Mouse (Mus musculus): Measurements from ENCODE around the gene Mmaa.

Gene Mmaa

DNA sequence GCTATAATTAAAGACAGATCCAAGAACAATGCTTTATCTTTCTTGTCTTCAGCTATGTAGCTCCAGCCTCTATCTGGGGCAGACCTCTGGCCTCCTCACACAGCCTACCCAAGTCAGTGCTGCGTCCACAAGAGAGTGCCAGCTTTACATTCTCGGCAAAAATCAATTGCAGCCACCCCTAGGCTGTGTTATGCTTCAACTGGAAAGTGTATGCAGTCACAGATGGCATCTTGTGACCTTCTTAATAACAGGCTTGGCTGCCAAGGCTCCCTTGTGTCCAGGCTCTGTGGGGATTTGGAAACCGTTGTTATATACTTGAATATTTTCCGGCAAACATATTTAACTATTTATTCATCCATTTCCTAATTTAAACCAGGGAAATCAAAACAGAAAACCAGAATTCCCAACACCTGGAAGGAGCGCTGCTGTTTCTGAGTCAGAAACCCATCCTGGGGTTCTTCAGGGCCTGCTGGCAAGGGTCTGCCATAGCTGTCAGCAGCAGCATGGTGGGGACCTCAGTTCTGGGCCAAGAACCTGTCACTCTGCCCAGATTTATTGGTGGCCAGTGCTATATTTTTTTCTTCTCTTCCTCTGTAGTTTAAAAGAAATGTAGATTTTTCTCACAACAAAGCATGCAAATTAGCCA, 72.5 kb downstream of the Mmaa start:
- no peak for DNase-seq (ENCODE audit: low spot score)
